Mouse (Mus musculus): ENCODE data around the gene Ryr1.
A peak's percentile ranks its signal among the peaks of the same experiment; 100 is the strongest.
"Not testable (repeated sequence)": the region's sequence is repeated elsewhere in the genome, so short reads cannot be mapped to it uniquely, and the experiment has no call there.

Gene Ryr1

GRCm38 (mm10) chr7:29146625-29147367, 21.8 kb upstream of the Ryr1 start:
- no peak for DNase-seq (ENCODE audit: extremely low read depth, low read depth, low spot score)

GRCm38 (mm10) chr7:29144006-29144405, 19.0 kb upstream of the Ryr1 start:
- DNase-seq (ENCODE audit: extremely low read depth, low read depth, low spot score) = no peak

GRCm38 (mm10) chr7:29141416-29141815, 16.4 kb upstream of the Ryr1 start:
- no peak for DNase-seq (ENCODE audit: extremely low read depth, low read depth, low spot score)

GRCm38 (mm10) chr7:29139237-29139636, 14.3 kb upstream of the Ryr1 start:
- not testable (repeated sequence) for DNase-seq (ENCODE audit: extremely low read depth, low read depth, low spot score)

DNA sequence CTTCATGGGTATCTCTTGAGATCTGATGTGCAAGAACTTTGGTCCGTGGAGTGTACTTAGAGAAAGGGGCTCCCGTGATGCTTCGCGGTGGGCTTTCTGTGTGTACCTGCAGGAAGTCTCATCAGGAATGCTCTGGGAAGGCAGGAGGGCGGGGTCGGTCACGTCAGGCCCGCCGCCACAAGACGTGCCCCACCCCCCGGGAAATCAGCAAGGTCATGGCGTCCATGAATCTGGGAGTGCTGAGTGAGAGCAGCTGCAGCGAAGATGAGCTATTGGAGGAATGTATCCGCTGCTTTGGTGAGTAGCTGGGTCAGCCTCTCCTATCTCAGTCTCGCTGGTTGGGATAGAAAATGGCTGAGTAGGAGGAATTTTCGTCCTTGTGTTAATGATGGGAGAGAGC, 12.4 kb upstream of the Ryr1 start:
- DNase-seq (ENCODE audit: extremely low read depth, low read depth, low spot score) = no peak

- no peak for DNase-seq (ENCODE audit: extremely low read depth, low read depth, low spot score)
These were observed 9.9 kb upstream of the Ryr1 start, which contains the start of gene Rasgrp4 for GRCm38 (mm10) chr7:29134693-29135386. TSS of gene Rasgrp4 (plus strand) at chr7:29134851.

- no peak for DNase-seq (ENCODE audit: extremely low read depth, low read depth, low spot score)
These were observed 9.3 kb upstream of the Ryr1 start for GRCm38 (mm10) chr7:29134230-29134629.

DNA sequence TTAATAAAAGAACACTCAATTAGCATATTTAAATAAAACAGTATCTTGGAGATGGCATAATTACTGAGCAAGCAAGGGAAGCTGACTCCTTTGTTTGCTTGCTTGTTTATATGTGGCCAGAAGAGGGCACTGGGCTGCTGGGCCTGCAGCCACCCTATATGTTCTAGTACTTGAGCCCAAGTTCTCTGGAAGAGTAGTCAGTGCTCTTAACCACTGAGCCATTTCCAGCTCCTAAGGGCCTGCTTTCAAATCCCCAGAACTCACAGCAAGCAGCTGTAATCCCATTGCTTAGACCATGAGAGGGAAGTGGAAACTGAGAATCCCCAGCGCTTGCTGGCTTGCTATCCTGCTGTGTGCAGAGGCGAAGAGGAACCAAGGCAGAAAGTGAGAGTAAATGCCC, 3.7 kb upstream of the Ryr1 start:
- no peak for DNase-seq (ENCODE audit: extremely low read depth, low read depth, low spot score)

- DNase-seq (ENCODE audit: extremely low read depth, low read depth, low spot score) = no peak
These were observed 1.4 kb upstream of the Ryr1 start for GRCm38 (mm10) chr7:29126173-29126915.

DNA sequence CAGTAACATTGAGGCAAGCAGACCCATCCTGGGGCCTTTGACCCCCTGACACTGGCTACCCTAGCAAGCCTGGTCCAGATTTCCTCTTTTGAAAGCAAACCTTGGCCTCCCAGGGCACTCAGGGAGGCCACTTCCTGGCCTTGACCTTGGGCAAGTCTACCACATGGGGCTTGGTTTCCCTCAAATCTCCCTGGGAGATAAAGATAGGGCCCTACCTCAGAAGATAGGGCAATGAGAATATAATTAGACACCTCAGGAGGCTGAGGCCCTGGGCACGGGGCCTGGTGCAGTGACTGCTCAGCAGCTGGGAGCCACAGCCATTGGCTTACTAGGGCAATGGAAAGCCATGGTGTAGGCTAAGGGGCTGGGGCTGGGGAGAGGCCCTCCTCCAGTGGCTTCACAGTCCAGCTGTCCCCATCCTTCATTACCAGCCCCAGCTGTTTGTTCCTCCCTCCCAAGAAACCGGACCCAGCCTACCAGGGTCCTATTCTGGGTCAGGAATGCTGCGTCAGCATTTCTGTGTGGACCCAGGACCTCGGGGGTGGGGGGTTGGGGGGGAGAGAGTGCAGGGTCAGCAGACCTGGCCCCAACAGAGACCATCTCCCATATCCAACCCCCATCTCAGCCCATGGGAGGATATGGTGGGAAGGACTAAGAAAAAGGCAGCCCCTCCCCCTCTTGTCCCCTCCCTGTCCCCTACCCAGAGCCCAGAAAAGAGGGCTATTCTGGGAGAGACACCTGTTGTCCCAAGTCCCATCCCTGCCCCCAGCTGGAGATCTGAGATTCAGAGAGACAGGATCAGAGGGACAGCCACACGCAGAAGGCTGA, 1.2 kb downstream of the Ryr1 start:
- no peak for DNase-seq (ENCODE audit: extremely low read depth, low read depth, low spot score)

DNA sequence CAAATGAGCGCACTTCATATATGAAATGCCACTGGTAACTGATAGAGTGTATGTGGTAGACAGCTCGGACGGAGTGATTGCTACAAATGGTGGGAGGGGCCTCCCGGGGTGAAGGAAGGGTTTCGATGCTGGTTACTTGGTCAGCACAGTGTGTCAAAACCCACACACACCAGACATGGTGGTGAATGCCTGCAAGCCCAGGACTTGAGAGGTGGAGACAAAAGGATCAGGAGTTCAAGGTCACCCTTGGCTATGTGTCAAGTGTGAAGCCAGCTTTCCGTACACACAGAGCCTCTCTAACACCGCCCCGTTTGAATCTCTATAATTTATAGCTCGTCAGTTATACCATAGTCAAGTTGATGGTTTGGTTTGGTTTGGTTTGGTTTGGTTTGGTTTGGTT, 2.2 kb downstream of the Ryr1 start:
- no peak for DNase-seq (ENCODE audit: extremely low read depth, low read depth, low spot score)

DNA sequence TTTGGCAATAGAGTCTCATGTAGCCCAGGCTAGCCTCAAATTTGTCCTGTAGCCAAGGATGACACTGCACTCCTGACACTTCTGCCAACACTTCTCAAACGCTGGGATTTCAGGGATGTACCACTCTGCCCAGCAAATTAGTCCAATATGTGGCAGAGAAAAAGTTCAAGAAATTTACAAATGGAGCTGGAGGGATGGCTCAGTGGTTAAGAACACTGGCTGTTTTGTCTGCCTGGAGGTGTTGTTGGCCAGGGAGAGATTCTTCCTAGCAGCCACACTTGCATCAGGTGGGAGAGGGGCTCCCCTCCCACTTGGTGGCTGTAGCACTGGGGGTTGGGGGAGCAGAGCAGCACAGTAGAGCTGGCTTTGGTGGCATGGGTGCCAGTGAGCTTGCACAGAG, 5.5 kb downstream of the Ryr1 start:
- DNase-seq (ENCODE audit: extremely low read depth, low read depth, low spot score) = no peak

GRCm38 (mm10) chr7:29118142-29118851, 6.7 kb downstream of the Ryr1 start:
- no peak for DNase-seq (ENCODE audit: extremely low read depth, low read depth, low spot score)

DNA sequence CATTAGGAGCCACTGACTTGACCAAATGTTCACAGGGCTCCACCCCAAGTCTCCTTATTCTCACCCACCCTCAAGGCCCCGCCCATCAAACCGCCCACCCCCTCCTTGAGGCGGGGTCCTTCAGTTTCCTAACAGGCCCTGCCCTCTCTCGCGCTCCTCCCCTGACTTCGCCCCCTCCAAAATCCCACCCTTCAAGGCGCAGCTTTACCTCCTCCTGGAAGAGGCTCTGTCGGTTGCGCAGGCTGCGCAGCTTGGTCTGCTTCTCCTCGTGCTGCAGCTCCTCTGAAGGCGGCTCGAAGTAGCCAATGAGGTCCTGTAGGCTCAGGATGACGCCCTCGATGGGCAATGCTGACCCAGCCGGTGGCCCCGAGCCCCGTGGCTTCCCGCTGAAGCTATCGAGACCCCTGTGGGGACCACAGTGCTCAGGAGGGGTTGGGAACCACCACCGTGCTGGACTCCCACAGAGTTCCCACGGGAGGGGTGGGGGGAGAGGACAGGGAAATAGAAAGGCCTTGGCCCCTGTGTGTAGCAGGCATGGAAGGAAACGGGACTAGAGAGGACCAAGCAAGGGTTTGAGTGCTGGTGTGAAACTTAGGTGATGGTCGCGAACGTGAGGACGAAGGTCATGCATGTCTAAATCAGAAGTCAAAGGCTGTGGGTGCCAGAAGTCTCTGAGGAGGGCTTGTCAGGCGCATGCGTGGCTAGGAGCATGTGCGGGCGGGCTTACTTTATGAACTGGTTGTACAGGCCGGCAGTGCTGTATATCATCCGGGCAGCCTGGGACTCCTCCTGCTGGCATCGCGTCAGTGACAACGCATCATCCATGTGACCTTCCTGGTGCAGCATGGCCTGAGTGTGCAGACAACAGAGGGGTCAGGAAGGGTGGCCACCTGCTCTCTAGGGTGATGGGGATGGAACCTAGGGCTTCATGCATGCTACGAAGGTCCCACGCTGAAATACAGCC, 15.7 kb downstream of the Ryr1 start:
- DNase-seq (ENCODE audit: extremely low read depth, low read depth, low spot score) = peak; percentile 16

GRCm38 (mm10) chr7:29101286-29102017, 23.5 kb downstream of the Ryr1 start:
- no peak for DNase-seq (ENCODE audit: extremely low read depth, low read depth, low spot score)

DNA sequence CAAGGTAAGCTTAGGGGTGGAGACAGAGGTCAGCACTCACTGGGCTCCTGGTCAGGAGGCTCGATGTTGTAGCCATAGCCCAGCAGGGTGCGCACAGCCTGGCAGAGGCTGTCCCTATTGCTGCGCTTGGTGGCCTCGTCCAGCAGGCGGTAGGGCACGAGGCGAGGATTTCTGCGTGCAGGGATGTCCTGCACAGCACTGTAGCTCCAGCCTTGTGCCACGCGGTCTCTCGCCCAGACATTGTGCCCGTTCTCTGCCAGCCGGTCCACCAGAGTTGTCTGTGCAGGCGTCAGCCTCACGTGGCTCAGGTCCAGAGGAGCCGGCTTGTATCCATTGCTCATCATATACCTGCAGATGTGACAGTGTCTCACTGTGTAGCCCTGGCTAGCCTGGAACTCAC, 27.8 kb downstream of the Ryr1 start:
- no peak for DNase-seq (ENCODE audit: extremely low read depth, low read depth, low spot score)

DNA sequence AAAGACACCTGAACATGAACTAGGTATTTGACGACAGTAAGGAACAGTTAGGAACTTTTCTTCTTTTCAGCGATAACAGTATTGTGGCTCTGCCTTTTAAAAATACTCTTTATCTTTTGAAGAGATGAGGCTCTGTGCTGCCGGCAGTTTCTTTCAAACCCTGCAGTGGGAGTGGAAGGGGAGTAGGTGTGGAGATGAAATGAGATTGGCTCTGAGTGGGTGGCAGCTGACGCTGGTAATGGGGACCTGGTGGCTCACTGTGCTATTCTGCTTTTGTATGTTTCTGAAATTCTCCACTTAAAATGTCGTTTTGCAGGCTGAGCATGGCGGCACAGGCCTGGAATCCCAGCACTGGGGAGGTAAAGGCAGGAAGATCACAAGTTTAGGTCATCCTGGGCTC, 36.2 kb downstream of the Ryr1 start:
- no peak for DNase-seq (ENCODE audit: extremely low read depth, low read depth, low spot score)

DNA sequence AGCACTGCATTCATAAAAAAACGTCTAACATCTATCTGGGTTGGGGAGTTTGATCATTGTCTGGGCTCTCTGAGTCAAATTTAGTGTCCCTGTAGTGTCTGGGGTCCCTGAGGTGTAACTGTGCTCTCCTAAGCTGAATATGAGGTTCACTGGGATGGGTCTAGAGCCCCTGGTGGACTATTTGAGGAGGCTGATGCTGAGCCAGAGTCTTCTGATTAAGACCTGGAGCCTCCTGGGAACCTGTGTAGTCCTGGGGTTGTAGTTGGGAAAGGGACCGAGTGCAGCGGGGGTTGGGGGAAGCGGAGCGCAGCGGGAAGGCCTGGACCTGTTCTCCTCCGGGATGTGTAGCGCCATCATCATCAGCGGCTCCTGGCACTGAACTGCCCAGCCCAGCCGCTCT, 38.1 kb downstream of the Ryr1 start:
- DNase-seq (ENCODE audit: extremely low read depth, low read depth, low spot score) = no peak

- DNase-seq (ENCODE audit: extremely low read depth, low read depth, low spot score) = no peak
These were observed 39.0 kb downstream of the Ryr1 start for GRCm38 (mm10) chr7:29085981-29086380.

Measured in fat pad, adult 2 months (tissue).